Mouse (Mus musculus) CD8-positive naive resting alpha-beta T cell, adult 2 months (primary cell): ENCODE data around the gene Atxn2l.

ENCODE experiments used
- DNase-seq, 2 experiments: peaks; one replicate each; pipeline ENCODE4 v3.0.0; 2022; ENCODE audit warnings: low read depth in 2 of 2, low spot score in 2 of 2

Atxn2l gene

GRCm38 (mm10) chr7:126464121-126464520, 39.1 kb downstream of the Atxn2l start:
- no peak for DNase-seq

GRCm38 (mm10) chr7:126463547-126463946, 39.7 kb downstream of the Atxn2l start:
- DNase-seq: no peak

- DNase-seq: no peak
These were observed 40.2 kb downstream of the Atxn2l start, which contains the start of gene Atp2a1 for GRCm38 (mm10) chr7:126463004-126463403. Gene Atp2a1, minus strand, starts transcription at chr7:126463108.

GRCm38 (mm10) chr7:126461626-126462025, 41.6 kb downstream of the Atxn2l start:
- DNase-seq: no peak

- no peak for DNase-seq
These were observed 42.4 kb downstream of the Atxn2l start for GRCm38 (mm10) chr7:126460623-126461399.

GRCm38 (mm10) chr7:126458844-126459618, 44.2 kb downstream of the Atxn2l start:
- DNase-seq: no peak

GRCm38 (mm10) chr7:126458225-126458624, 45.0 kb downstream of the Atxn2l start:
- DNase-seq: no peak

GRCm38 (mm10) chr7:126456382-126457266, 46.6 kb downstream of the Atxn2l start:
- no peak for DNase-seq

GRCm38 (mm10) chr7:126455242-126455641, 48.0 kb downstream of the Atxn2l start:
- no peak for DNase-seq

GRCm38 (mm10) chr7:126453861-126454260, 49.4 kb downstream of the Atxn2l start:
- DNase-seq: no peak

GRCm38 (mm10) chr7:126452244-126452643, 51.0 kb downstream of the Atxn2l start:
- DNase-seq: no peak

GRCm38 (mm10) chr7:126450641-126451040, 52.6 kb downstream of the Atxn2l start:
- no peak for DNase-seq

GRCm38 (mm10) chr7:126449991-126450390, 53.2 kb downstream of the Atxn2l start:
- DNase-seq: no peak

- no peak for DNase-seq
These were observed 54.8 kb downstream of the Atxn2l start for GRCm38 (mm10) chr7:126448481-126448880.

- DNase-seq: no peak
These were observed 57.0 kb downstream of the Atxn2l start for GRCm38 (mm10) chr7:126446217-126446616.

GRCm38 (mm10) chr7:126445104-126445815, 58.0 kb downstream of the Atxn2l start:
- no peak for DNase-seq

GRCm38 (mm10) chr7:126444536-126444935, 58.7 kb downstream of the Atxn2l start:
- DNase-seq: no peak

GRCm38 (mm10) chr7:126443997-126444396, 59.2 kb downstream of the Atxn2l start:
- DNase-seq: no peak
